Mouse (Mus musculus) ES-Bruce4 (cell line): Measurements from ENCODE around the gene Relb.

Experiments
- CTCF ChIP-seq: IDR thresholded peaks from one replicate; pipeline ENCODE4 v1.8.1; 2011; ENCODE audit warnings: low read depth, low read length
- EP300 ChIP-seq: IDR thresholded peaks from 2 replicates; pipeline ENCODE4 v1.6.1; 2011; ENCODE audit warnings: low read depth, low read length; ENCODE audit not compliant: insufficient read depth

DNA sequence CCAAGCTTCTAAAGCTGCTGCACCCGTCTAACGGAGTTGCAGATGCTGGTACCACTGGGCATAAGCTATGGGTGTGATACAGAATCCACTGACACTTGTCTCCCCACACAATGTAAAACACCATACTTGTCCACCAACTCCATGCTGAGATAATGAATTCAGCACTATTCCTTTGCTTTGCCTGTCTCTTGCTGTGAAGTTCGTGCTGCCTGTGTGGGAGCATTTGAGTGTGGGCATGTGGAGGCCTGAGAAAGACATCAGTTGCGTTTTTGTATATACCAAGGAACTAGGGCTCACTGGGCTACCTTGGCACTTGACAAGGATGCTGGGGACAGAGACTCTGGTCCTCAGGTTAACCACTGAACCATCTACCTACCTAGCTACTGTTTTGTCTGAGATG, 12.0 kb upstream of the Relb start:
- TF ChIP-seq CTCF = no peak
- TF ChIP-seq EP300 = no peak
